Mouse (Mus musculus): ENCODE results near the gene Smtnl2. TPM values are rescaled to one million over a fixed set of nuclear protein-coding genes. Genes with fewer than 3 reads are reported as not detected.
"Not testable (repeated sequence)": the region's sequence is repeated elsewhere in the genome, so short reads cannot be mapped to it uniquely, and the experiment has no call there.

Smtnl2 gene
- 1.4 TPM in 1 of 2 replicates, not detected in the other for total RNA-seq (2015; ENCODE audit: low replicate concordance)
- 0.26 and 0.30 TPM in 2 replicates for total RNA-seq (2017; ENCODE audit: low replicate concordance)

DNA sequence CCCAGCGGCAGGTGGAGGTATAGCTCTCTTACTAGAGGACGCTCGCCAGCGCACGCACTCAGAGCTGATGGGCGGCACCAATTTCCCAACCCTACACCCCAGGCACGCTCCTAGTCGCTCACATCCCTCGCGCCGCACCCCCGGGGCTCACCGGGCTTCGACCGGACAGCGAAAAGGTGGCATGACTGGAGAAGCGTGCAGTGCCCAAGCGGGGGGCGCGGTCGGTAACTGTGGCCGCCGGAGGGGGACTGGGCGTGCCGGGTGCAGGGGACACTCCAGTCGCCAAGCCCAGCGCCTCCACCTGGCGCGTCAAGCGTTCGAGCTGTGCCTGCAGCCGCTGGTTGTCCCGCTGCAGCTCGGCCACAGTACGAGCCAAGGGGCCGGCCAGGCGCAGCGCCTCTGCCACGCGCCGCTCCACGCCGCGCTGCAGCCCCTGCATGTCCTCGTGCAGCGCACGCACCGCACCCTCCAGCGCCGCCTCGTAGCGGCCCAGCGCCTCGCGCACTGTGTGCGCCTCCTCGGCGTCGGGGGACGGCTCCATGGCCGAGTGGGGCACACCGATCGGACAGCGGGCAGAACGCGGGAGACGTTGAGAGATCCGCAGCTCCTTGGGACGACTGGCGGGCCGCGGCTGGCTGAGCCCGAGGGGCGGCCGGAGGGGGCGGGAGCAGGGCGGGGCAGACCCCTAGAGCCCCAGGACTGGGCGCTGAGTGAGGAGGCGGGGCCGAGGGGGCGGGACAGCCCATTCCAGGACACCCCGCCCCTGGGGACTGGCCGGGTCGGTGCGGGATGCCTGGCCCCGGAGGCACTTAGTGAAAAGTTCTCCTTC lies at the start of gene Smtnl2:
TSS of gene Smtnl2 (minus strand) at position 621 of the 829 bp plus-strand sequence.
- no peak for ATAC-seq (replicated peaks; ENCODE audit: low FRiP score, poor library complexity, severe bottlenecking)

DNA sequence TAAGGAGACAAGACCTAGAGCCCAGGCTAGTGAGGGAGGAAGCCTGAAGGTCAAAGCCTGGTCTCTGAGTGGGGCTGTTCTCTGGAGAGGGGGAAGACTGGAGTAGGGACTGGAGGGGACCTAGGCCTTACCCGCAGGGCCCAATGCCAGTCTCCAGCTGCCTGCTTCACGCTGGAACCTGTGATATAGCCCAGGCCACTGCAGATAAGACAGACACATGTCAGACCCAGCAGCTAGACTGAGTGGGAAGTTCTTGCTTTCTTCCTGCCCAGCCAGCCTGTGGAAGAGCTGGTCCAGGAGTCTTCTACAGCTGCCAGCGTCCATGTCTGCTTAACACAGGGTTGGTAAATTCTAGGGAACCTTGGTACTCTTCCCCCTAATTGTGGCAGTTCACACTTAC lies 47.0 kb upstream of the Smtnl2 start:
- no peak for ATAC-seq (replicated peaks; ENCODE audit: low FRiP score, poor library complexity, severe bottlenecking)

DNA sequence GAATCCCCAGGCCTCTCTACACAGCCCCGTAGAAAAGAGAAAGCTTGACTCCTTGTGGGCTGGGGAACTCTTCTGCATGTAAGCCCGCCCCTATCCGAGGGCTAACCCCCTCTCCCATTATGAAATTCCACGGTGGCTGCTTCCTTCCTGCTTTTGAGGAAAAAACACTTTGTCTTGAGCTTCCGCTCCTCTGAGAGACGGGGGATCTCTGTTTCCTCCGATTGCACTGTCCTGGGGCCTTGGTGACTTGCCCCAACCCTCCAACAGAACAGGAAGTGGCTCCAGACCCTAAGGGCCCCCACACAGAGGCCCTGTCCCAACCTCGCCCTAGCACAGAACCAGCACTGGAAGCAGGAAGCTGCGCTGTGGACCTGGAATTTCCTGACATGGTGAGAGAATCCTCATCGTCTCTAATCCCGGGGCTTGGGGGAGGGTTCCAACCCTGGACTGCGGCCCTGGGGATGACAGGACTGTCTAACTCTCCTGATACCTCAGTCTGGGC lies 46.5 kb upstream of the Smtnl2 start:
- no peak for ATAC-seq (replicated peaks; ENCODE audit: low FRiP score, poor library complexity, severe bottlenecking)

DNA sequence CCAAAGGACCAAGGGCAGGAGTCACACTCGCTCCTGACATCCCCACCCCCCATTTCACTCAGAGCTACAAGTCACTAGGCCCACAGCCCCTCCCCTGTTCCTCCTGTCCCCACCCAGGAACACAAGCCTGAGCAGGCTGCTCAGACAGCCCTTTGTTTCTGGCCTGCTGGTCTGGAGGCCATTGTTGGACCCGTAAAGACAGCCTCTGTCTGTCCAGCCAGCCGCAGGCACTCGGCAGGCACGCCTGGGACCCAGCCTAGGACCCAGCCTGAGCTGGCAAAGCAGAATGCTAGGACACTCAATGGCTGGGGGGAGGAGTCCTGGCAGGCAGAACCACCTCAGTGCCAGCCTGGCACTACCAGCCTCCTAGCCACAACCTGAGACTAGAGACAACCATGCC lies 44.2 kb upstream of the Smtnl2 start:
- no peak for ATAC-seq (replicated peaks; ENCODE audit: low FRiP score, poor library complexity, severe bottlenecking)

DNA sequence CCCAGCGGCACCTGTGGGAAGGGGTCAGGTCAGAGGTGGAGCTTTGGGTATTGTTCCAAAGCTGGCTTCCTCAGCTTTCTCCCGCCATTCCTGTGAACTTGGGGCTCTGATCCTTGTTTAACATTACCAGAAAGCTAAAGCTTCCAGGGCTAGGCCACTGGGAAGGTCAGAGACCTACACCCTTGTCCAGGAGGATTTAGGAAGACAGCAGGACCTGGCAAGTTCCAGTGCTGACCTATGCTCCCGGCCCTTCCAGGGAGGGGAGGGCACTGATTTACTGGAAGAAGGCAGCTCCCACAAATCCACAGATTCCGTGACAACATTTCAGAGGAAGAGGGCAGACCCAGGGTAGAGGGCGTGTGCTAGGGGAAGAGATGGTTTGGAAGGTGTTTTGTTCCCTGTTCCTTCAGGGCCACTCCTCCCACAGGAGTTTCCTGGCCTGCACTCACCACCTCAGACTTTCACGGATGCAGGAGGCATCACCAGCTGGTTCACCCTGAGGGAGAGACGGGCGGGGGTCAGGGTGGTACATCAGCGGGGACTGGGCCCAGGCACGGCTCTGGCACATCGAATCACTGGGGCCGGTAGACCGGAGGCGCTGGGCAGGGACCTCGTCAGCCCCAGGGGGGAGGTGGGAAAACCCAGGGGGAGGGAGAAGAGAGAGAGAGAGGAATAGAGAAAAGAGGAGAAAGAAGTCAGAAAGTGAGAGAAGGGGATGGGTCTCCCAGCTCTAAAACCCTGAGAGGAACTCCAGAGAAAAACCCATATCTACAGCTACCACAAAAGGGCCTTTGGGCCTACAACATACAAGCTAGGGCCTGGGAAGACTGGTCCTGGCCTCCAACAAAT lies 41.8 kb upstream of the Smtnl2 start:
- ATAC-seq (replicated peaks; ENCODE audit: low FRiP score, poor library complexity, severe bottlenecking), result no peak

DNA sequence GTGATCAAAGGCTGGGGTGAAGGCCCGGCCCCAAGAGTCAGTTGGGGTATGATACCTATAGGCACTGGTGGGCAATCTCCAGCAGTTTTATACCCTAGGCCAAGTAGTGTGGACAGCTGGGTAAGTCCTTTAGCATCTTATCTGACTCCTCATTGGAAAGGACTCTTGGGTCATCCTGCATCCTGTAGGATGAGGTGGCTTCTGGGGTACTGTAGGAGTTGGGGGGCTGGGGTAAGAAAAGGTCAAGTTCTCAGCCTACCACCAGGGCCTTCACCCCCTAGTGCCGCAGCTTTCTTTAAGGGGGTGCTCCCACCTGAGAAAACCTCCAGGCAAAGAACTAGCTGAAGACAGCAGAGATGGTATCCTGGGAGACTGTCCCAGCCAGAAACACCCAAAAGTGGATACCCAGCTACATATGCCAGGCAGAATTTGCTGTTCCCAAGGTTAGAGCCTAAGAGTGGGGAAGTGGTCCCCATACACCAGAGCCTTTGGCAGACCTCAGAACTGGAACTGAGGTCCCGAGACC lies 40.7 kb upstream of the Smtnl2 start:
- ATAC-seq (replicated peaks; ENCODE audit: low FRiP score, poor library complexity, severe bottlenecking), result no peak

DNA sequence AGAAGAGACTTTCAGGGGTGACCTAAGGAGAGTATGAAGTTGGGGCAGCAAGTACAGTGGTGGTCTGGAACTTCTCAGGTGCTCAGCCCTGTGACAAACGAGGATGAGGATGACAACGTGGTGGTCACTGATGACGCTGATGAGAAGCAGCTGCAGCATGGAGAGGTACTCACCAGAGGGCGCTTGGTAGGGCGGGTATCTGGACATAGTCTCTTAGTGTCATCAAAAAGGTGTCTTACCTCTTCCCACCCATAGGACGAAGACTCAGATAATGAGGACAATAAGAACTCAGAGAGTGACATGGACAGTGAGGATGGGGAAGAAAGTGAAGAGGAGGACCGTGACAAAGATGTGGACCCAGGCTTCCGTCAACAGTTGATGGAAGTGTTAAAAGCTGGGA lies 36.0 kb upstream of the Smtnl2 start:
- ATAC-seq (replicated peaks; ENCODE audit: low FRiP score, poor library complexity, severe bottlenecking), result no peak

DNA sequence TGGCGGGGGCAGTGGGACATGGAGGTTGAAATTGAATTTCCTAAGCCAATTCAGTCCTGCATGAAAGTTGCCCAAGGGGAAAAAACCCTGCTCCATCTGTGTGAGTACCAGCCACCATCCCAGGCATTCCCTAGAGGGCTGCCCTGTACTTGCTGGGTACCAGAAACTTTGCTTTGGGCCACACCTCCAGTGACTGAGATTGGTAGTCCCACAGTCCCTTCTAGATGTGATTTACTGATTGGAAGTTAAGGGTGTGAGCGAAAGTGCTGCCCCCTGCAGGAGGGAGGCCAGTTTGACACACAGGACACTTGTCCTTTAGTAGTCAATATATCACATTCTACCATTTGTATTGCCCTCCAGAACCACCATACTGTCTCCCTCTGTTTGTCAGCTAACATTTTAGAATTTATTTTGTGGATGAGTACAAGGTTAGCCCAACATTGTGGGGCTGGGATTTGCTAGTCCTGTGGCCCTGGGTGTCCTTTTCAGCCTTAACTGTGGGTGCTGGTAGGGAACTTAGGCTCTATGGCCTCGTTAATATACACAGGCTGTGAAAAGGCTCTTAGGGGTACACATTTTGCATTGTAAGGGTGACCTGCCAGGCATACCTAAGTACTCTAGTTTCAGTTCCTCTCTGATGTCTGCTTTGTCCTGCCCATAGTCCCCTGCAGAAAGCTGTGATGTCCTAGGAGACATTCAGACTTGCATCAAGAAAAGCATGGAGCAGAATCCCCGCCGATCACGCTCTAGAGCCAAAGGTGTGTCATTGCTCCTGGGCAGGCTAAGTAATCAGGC lies 35.0 kb upstream of the Smtnl2 start:
- ATAC-seq (replicated peaks; ENCODE audit: low FRiP score, poor library complexity, severe bottlenecking), result no peak

DNA sequence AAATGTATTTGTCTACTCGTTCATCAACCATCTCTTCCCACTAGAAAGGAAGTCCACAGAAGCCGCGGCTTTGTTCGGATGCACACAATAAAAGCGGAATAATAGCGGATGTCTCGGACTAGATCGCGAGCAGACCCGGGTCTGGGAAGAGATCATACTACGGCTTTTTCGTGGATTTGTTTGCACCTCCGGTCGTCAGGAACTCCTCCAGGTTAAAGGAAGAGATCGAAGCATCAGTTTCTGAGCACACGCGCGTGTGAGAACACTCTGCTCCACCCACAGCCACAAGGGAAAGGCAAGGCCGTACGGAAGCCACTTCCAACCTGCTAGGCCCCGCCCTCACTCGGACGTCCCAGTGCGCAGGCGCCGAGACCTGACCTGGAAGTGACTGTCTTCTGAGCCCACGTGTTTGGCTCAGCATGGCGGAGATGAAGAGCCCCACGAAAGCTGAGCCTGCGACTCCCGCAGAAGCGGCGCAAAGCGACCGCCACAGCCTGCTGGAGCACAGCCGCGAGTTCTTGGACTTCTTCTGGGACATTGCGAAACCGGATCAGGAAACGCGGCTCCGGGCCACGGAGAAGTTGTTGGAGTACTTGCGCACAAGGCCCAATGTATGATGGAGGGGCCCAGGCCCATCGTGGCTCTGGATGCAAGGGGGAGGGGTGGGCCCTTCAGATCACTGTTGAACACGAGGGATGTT lies 29.6 kb upstream of the Smtnl2 start, which contains the start of gene Mybbp1a:
TSS of gene Mybbp1a (plus strand) at position 391 of the 700 bp plus-strand sequence.
- ATAC-seq (replicated peaks; ENCODE audit: low FRiP score, poor library complexity, severe bottlenecking), result peak; percentile 98

DNA sequence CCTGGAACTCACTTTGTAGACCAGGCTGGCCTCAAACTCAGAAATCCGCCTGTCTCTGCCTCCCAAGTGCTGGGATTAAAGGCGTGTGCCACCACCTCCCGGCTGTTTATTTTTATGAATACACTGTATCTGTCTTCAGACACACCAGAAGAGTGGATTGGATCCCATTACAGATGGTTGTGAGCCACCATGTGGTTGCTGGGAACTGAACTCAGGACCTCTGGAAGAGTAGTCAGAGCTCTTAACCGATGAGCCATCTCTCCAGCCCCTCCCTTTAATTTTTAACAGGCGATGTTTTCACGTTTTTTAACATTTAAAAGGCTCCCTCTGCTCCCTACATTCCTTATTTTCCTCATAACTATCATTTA lies 29.1 kb upstream of the Smtnl2 start:
- ATAC-seq (replicated peaks; ENCODE audit: low FRiP score, poor library complexity, severe bottlenecking), result not testable (repeated sequence)

DNA sequence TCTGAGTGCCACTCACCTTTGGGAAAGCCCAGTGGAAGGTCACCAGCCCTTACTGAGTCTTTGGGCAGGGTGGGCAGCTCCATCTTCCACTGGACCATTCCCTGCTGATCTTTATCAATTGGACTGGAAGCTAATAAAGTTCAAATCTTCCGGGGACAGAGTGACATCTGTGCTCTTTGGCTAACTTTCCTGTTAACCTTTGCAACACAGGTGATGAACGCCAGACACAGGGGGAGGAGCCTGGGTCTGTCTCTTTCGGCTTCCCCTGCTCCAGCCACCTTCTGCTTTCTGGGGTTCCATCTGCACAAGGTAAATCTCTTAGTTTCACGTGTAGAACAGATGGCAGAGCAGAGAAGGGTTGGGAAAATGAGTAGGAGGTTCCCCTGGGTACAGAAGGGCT lies 26.9 kb upstream of the Smtnl2 start:
- ATAC-seq (replicated peaks; ENCODE audit: low FRiP score, poor library complexity, severe bottlenecking), result no peak

DNA sequence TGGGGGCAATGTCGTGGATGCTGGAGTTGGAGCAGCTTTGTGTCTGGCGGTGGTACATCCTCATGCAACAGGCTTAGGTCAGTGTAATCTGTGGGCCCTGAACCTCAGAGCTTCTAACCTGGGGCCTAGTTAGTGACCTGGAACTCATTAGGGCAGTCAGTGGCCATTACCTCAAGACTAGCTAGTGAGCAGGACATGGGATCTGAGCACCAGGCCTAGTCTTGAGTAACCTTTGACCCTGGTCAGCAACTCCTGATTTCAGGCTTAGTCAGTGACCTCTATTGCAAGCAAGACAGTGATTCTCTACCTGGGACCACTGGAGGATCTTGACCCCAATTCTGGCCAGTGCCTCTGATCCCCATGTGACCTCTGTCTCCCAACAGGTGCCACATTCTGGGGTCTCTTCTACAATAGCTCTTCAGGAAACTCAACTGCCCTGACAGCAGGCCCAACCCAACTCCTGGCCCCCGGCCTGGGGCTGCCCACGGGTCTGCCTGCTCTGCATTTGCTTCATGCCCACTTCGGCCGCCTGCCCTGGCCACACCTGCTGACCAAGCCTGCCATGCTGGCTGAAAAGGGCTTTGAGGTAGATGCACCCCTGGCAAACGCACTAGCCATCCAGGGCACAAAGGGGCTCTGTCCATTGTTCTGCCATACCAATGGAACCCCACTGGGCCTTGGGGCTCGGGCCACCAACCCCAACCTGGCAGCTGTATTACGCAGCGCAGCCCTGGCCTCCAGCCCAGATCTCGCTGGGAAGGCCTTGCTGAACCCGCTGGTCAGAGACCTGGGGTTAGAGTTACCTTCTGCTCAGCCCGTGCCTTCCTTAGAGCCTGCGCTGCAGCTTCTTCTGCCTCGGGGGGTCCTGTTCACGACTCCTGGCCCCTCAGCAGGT lies 25.5 kb upstream of the Smtnl2 start:
- ATAC-seq (replicated peaks; ENCODE audit: low FRiP score, poor library complexity, severe bottlenecking), result no peak

DNA sequence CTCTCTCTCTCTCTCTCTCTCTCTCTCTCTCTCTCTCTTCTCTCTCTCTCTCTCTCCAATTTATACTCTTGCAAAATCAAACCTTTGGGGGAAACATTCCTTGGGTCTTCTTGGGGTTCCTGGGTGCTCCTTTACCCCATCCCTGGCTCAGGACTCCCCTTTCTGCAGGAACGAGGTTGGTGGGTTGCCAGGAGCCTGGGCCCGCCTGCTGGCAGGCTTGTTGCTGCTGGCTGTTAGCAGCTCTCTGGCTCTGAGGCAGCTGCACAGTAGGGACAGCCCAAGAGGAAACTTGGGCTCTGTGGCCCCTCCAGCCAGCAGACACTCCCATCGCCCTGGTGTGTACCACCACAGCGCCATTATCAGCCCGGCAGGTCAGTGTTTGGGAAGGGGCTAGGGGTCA lies 24.8 kb upstream of the Smtnl2 start:
- ATAC-seq (replicated peaks; ENCODE audit: low FRiP score, poor library complexity, severe bottlenecking), result no peak

DNA sequence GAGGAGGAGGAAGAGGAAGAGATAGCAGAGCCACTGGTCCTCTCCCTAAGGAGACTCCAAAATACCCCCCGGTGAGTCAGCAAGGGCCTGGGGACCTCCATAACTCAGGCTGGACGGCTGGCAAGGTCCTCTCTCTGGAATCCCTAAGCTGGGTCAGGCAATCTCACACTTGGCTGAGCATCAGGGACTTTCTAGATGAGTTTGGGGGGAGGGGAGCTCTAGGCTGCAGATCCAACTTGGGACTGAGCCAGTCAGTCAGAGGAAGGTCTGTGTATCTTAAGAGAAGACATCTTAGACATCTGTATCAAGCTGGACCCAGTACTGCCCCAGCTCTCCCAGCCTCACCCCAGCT lies 24.2 kb upstream of the Smtnl2 start:
- no peak for ATAC-seq (replicated peaks; ENCODE audit: low FRiP score, poor library complexity, severe bottlenecking)

DNA sequence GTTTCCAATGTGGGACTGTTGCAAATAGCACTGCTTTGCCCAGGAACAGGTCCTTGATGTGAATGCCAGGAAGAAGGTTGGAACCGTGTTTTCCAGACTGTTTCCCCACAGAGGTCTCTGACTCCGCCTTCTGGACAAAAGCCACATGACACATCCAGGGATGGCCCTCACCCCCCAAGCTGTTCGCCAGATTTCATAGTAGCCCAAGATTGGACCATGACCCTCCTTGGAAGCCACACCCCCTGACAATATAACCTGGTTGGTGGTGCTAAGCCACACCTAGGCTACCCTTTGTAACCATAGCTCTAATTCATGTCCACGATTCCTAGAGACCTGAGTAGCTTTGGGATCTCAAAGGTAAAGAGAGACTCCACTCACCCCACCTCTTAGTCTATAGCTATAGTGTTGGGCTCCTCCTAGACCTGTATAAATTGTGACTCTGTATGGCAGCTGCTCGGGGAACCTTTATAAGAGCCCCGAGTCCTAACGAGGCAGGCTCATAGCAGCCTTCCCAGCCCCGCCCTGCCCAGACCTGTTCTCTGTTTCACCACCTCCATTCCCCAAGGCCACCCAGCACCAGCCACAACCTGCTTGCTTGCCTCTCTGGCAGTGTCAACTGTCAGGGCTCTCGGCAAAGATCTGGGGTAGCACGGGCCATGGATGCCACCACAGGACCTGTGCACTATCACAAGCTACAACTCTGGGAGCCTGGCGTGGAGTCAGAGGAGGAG lies 23.6 kb upstream of the Smtnl2 start, which contains the start of gene Ggt6:
TSS of gene Ggt6 (plus strand) at position 564 of the 731 bp plus-strand sequence.
- ATAC-seq (replicated peaks; ENCODE audit: low FRiP score, poor library complexity, severe bottlenecking), result no peak

DNA sequence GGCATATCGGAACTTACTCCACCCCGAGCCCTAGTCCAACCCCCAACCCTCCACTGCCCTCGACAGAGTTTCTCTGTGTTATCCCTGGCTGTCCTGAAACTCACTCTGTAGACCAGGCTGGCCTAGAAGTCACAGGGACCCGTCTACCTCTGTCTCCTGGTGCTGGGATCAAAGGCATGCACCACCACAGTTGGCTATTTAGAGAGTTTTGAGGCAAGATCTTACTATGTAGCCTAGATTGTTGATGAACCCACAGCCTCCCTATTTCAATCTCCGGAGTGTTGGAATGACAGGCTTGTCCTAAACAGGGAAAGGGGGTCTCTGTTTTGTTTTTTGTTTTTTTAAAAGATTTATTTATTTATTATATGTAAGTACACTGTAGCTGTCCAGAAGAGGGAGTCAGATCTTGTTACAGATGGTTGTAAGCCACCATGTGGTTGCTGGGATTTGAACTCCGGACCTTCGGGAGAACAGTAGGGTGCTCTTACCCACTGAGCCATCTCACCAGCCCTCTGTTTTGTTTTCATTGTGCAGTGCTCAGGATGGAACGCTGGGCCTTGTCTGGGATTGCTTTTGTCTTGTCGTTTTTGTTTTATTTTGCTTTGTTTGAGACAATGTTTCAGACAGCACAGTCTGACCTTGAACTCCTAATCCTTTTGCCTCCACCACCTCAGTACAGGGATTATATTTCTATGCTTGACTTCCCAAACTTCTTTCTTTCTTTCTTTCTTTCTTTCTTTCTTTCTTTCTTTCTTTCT lies 19.0 kb upstream of the Smtnl2 start:
- not testable (repeated sequence) for ATAC-seq (replicated peaks; ENCODE audit: low FRiP score, poor library complexity, severe bottlenecking)

DNA sequence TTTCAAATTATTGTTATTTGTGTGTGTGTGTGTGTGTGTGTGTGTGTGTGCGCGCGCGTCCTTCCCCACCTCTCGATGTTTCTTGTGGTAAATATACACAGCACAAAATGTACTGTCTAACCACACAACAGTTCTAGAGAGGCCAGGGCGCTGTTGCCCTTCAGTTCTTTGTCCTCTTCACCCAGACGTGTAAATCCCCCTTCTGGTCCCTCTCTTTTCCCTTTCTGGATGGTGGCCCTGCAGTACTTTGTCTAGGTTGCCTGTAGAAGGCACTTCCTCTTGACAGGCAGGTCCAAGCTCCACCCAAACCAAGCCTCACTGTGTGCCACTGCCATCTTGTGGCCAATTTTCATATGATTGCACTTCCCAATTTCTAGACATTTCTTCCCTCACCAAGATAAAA lies 17.8 kb upstream of the Smtnl2 start:
- peak; percentile 94 for ATAC-seq (replicated peaks; ENCODE audit: low FRiP score, poor library complexity, severe bottlenecking)

All from erythroid progenitor cell, adult 5-6 weeks (primary cell).